Mouse (Mus musculus) forebrain, embryonic 15.5 days (tissue): ENCODE measurements around the gene Glo1. TPM values are rescaled to one million over a fixed set of nuclear protein-coding genes. Genes with fewer than 3 reads are reported as not detected.

Experiments
- ATAC-seq: fragments of 200-750 bp; cut with Nextera tagmentation; replicated peaks from 2 replicates; pipeline ENCODE4 v1.8.0; 2017; ENCODE audit warnings: mild to moderate bottlenecking, moderate TSS enrichment, moderate library complexity
- H3K27ac ChIP-seq: fragments of 300-500 bp; sonication (generic); replicated peaks from 2 replicates; pipeline ENCODE4 v1.5.1; 2015; ENCODE audit warnings: mild to moderate bottlenecking, inconsistent platforms
- H3K27me3 ChIP-seq: fragments of 300-500 bp; sonication (generic); 2 replicates; pipeline ENCODE4 v1.6.1; 2015; ENCODE audit warnings: inconsistent platforms
- H3K36me3 ChIP-seq: fragments of 300-500 bp; sonication (generic); 2 replicates; pipeline ENCODE4 v1.6.1; 2015; ENCODE audit warnings: mild to moderate bottlenecking, inconsistent platforms
- H3K4me1 ChIP-seq: fragments of 300-500 bp; sonication (generic); 2 replicates; pipeline ENCODE4 v1.6.1; 2015; ENCODE audit warnings: inconsistent platforms
- H3K4me2 ChIP-seq: fragments of 300-500 bp; sonication (generic); replicated peaks from 2 replicates; pipeline ENCODE4 v1.6.1; 2015; ENCODE audit warnings: mild to moderate bottlenecking, inconsistent platforms
- H3K4me3 ChIP-seq: fragments of 300-500 bp; sonication (generic); 2 replicates; pipeline ENCODE4 v1.5.1; 2015; ENCODE audit warnings: mild to moderate bottlenecking, inconsistent platforms
- H3K9ac ChIP-seq: fragments of 300-500 bp; sonication (generic); replicated peaks from 2 replicates; pipeline ENCODE4 v1.6.1; 2015; ENCODE audit warnings: mild to moderate bottlenecking, inconsistent platforms
- H3K9me3 ChIP-seq: fragments of 300-500 bp; sonication (generic); 2 replicates; pipeline ENCODE4 v1.6.1; 2016; ENCODE audit warnings: inconsistent platforms
- WGBS: fragments of 180-500 bp; shearing (Covaris S2); methylation state at CpG from one replicate; pipeline ENCODE4 v1.1.7; 2015; ENCODE audit warnings: mixed read lengths; 5-methylcytosine and 5-hydroxymethylcytosine counted together
- polyA plus RNA-seq: library from polyadenylated mRNA; unstranded; fragments of >200 nt; fragmentation: Nextera tagmentation; extraction: Ambion mirVana; gene quantifications from 2 replicates; pipeline ENCODE4 v1.2.1, GENCODE M21; 2015

Glo1 gene
- polyA plus RNA-seq, 1 experiment from 2014 or later: 174 TPM

- ATAC-seq: no peak
- WGBS: 87% methylated on average over 4 of the region's 4 CpGs
- Histone ChIP-seq H3K36me3 (no peaks in the 10 kb centered on the region), H3K27ac (no peak overlapping the region), H3K9ac (no peak overlapping the region), H3K27me3 (no peaks in the 10 kb centered on the region), H3K9me3 (no peaks in the 10 kb centered on the region), H3K4me2 (no peak overlapping the region), H3K4me3 (no peak overlapping the region), H3K4me1 (0 out of 2 replicates have a peak, but pooled peaks cover 2% of the 10 kb centered on the region)
These were observed 73.4 kb downstream of the Glo1 start for GRCm38 (mm10) chr17:30553027-30553937.

DNA sequence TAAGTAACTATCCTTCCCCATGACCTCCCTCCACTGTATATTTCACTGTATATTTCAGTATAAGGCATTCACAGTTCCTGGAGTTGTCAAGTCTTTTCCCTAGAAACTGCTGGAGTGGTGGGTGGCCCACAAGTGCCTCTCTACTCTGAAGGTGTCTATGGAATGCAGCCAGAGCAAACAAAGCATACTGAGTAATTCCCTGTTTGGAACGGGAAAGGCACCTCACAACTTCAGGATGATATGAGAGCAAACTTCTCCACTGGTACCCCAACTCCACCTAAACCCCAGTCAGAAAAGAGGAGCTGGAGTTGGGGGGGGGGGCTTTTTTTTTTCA, 75.9 kb downstream of the Glo1 start:
- Histone ChIP-seq H3K36me3 (no peaks in the 10 kb centered on the region), H3K27ac (no peak overlapping the region), H3K9ac (no peak overlapping the region), H3K9me3 (no peaks in the 10 kb centered on the region), H3K27me3 (no peaks in the 10 kb centered on the region), H3K4me1 (0 out of 2 replicates have a peak, but pooled peaks cover 2% of the 10 kb centered on the region), H3K4me3 (no peak overlapping the region), H3K4me2 (no peak overlapping the region)
- 17% methylated on average over 1 of the region's 1 CpGs for WGBS
- ATAC-seq: no peak

GRCm38 (mm10) chr17:30549899-30550773, 76.5 kb downstream of the Glo1 start:
- WGBS: 51% methylated on average over 9 of the region's 9 CpGs
- no peak overlapping the region for H3K9ac ChIP-seq
- H3K27ac ChIP-seq: no peak overlapping the region

GRCm38 (mm10) chr17:30539098-30539497, 87.6 kb downstream of the Glo1 start:
- 46% methylated on average over 8 of the region's 8 CpGs for WGBS
- peaks cover 11% of the 10 kb centered on the region for H3K4me1 ChIP-seq
- H3K4me3 ChIP-seq: no peak overlapping the region
- no peaks in the 10 kb centered on the region for H3K27me3 ChIP-seq
- H3K27ac ChIP-seq: no peak overlapping the region
- no peak overlapping the region for H3K4me2 ChIP-seq
- H3K9ac ChIP-seq: no peak overlapping the region
- H3K36me3 ChIP-seq: no peaks in the 10 kb centered on the region
- no peak for ATAC-seq
- no peaks in the 10 kb centered on the region for H3K9me3 ChIP-seq

More at GRCm38 (mm10) chr17:30549899-30550773, 76.5 kb downstream of the Glo1 start:
- no peaks in the 10 kb centered on the region for H3K36me3 ChIP-seq
- H3K4me3 ChIP-seq: no peak overlapping the region
- no peaks in the 10 kb centered on the region for H3K9me3 ChIP-seq
- no peak overlapping the region for H3K4me2 ChIP-seq
- no peaks in the 10 kb centered on the region for H3K27me3 ChIP-seq
- 0 out of 2 replicates have a peak, but pooled peaks cover 2% of the 10 kb centered on the region for H3K4me1 ChIP-seq
- no peak for ATAC-seq

DNA sequence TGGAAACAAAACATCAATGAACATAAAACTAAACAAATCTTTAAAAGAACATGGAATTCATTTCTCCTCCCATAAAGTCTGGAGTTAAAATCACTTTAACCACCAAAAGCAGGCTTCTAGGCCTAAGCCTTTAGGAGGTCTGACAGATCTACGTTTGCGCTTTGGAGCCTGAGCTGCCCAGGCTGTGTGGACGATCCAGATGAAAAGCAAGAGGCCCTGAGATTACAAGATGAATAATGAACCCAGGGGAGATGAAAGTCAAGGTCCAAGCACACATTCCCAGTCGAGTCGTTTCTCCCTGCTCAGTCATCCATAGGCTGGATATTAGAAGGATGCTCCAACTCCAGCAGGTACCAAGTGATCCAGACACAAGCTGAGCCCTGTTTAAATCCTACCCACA, 90.0 kb downstream of the Glo1 start:
- 68% methylated on average over 5 of the region's 5 CpGs for WGBS
- Histone ChIP-seq H3K27me3 (no peaks in the 10 kb centered on the region), H3K4me2 (no peak overlapping the region), H3K9ac (no peak overlapping the region), H3K4me1 (peaks cover 11% of the 10 kb centered on the region), H3K4me3 (no peak overlapping the region), H3K27ac (no peak overlapping the region), H3K9me3 (no peaks in the 10 kb centered on the region), H3K36me3 (no peaks in the 10 kb centered on the region)
- ATAC-seq: no peak

Other genes starting within 250 kb of the Glo1 start
- gene Btbd9, start 50.4 kb downstream of the Glo1 start, polyA plus RNA-seq: 141 and 146 TPM in 2 replicates
- 0.83 and 1.5 TPM in 2 replicates for gene Dnah8, start 2.5 kb downstream of the Glo1 start, polyA plus RNA-seq